Mouse (Mus musculus): ENCODE results near the gene Gm49378. TPM values are rescaled to one million over a fixed set of nuclear protein-coding genes. Genes with fewer than 3 reads are reported as not detected.

Gm49378 gene
- polyA plus RNA-seq, 2 experiments, result 2.0 to 2.9 TPM

- Histone ChIP-seq H3K9me3 (ENCODE audit: control insufficient read depth, low read length) (no peaks in the 10 kb centered on the region), H3K9ac (replicated peaks) (peak within 1 kb of the TSS; percentile 89), H3K36me3 (replicated peaks; ENCODE audit: control insufficient read depth, insufficient read depth, low read depth) (peaks cover 25% of the 10 kb centered on the region), H3K4me3 (ENCODE audit: insufficient read depth in 1 of 2, low read depth in 2 of 2, low read length in 2 of 2) (peak within 1 kb of the TSS; percentile 90 to 92), H3K27me3 (ENCODE audit: control insufficient read depth, insufficient read depth, low read length) (no peaks in the 10 kb centered on the region), H3K27ac (peak within 1 kb of the TSS; percentile 71), H3K4me1 (replicated peaks; ENCODE audit: control insufficient read depth in 2 of 2, insufficient read depth in 2 of 2, low read length in 1 of 2) (peaks cover 17 to 22% of the 10 kb centered on the region in 2 experiments), H3K4me2 (ENCODE audit: low read depth) (peak within 1 kb of the TSS; percentile 74)
- ATAC-seq (ENCODE audit: insufficient read depth) (peak; percentile 87), DNase-seq (ENCODE audit: low read depth in 3 of 3, low spot score in 3 of 3) (peak; percentile 62 to 73 (median 68))
- under 1% methylated on average over 89 of the region's 89 CpGs for WGBS (ENCODE audit: insufficient replicate concordance)
- TF ChIP-seq EP300 (IDR thresholded peaks at IDR 0.05; ENCODE audit: low read depth) (peak; percentile 63), CTCF (IDR thresholded peaks at IDR 0.05; ENCODE audit: low read depth) (0 out of 2 replicates have a peak, but pooled peaks have one; percentile 11)
These were observed 5.6 kb upstream of the Gm49378 start, which contains the start of gene Tm9sf1 for GRCm38 (mm10) chr14:55643060-55643907. Gene Tm9sf1, minus strand, starts transcription at chr14:55643806.

DNA sequence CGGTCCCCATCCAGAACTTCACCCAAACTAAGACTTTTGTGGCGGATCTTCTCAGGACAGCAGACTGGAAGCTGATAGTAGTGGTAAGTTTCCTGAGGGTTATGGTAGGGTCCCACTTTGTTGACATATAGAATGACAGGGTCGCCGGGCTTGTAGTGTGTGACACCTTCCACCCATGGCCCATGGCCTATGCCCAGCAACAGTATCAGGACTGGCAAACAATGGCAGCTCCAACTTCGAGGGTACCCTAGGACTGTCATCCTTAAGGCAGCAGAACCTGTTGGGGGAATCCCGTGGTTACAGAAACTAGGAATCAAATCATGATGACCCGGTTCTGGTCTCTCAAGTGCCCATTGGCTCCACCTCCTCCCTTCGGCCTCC lies 5.0 kb upstream of the Gm49378 start:
- ATAC-seq (ENCODE audit: insufficient read depth) (peak; percentile 29), DNase-seq (ENCODE audit: low read depth in 3 of 3, low spot score in 3 of 3) (no peak)
- H3K36me3 ChIP-seq (replicated peaks; ENCODE audit: control insufficient read depth, insufficient read depth, low read depth), result peaks cover 31% of the 10 kb centered on the region
- no peak for TF ChIP-seq CTCF (IDR thresholded peaks at IDR 0.05; ENCODE audit: low read depth)
- no peak for TF ChIP-seq EP300 (IDR thresholded peaks at IDR 0.05; ENCODE audit: low read depth)
- 14% methylated on average over 8 of the region's 8 CpGs for WGBS (ENCODE audit: insufficient replicate concordance)
- H3K9ac ChIP-seq (replicated peaks), result peak overlapping the region; percentile 89
- peak overlapping the region; percentile 71; the same call in 1 of the 2 replicates for H3K27ac ChIP-seq
- peak overlapping the region; percentile 74 for H3K4me2 ChIP-seq (ENCODE audit: low read depth)
- H3K4me1 ChIP-seq (replicated peaks; ENCODE audit: control insufficient read depth in 2 of 2, insufficient read depth in 2 of 2, low read length in 1 of 2), result peaks cover 17 to 22% of the 10 kb centered on the region in 2 experiments
- no peaks in the 10 kb centered on the region for H3K9me3 ChIP-seq (ENCODE audit: control insufficient read depth, low read length)
- H3K4me3 ChIP-seq (ENCODE audit: insufficient read depth in 1 of 2, low read depth in 2 of 2, low read length in 2 of 2), result peak overlapping the region; percentile 90 to 92
- no peaks in the 10 kb centered on the region for H3K27me3 ChIP-seq (ENCODE audit: control insufficient read depth, insufficient read depth, low read length)

GRCm38 (mm10) chr14:55641291-55641690 lies 3.6 kb upstream of the Gm49378 start:
- H3K4me3 ChIP-seq (ENCODE audit: insufficient read depth in 1 of 2, low read depth in 2 of 2, low read length in 2 of 2), result no peak overlapping the region
- no peaks in the 10 kb centered on the region for H3K27me3 ChIP-seq (ENCODE audit: control insufficient read depth, insufficient read depth, low read length)
- TF ChIP-seq EP300 (IDR thresholded peaks at IDR 0.05; ENCODE audit: low read depth), result no peak
- TF ChIP-seq CTCF (IDR thresholded peaks at IDR 0.05; ENCODE audit: low read depth), result no peak
- ATAC-seq (ENCODE audit: insufficient read depth) (no peak), DNase-seq (ENCODE audit: low read depth in 3 of 3, low spot score in 3 of 3) (no peak)
- no peak overlapping the region for H3K27ac ChIP-seq
- 82% methylated on average over 13 of the region's 13 CpGs for whole genome bisulfite sequencing (ENCODE audit: insufficient replicate concordance)
- no peaks in the 10 kb centered on the region for H3K9me3 ChIP-seq (ENCODE audit: control insufficient read depth, low read length)
- H3K36me3 ChIP-seq (replicated peaks; ENCODE audit: control insufficient read depth, insufficient read depth, low read depth), result peaks cover 40% of the 10 kb centered on the region
- peaks cover 17 to 22% of the 10 kb centered on the region in 2 experiments for H3K4me1 ChIP-seq (replicated peaks; ENCODE audit: control insufficient read depth in 2 of 2, insufficient read depth in 2 of 2, low read length in 1 of 2)
- H3K9ac ChIP-seq (replicated peaks), result no peak overlapping the region
- no peak overlapping the region; the same call in 1 of the 2 replicates for H3K4me2 ChIP-seq (ENCODE audit: low read depth)

- Histone ChIP-seq H3K4me2 (ENCODE audit: low read depth) (no peak overlapping the region), H3K36me3 (replicated peaks; ENCODE audit: control insufficient read depth, insufficient read depth, low read depth) (peaks cover 40% of the 10 kb centered on the region), H3K9me3 (ENCODE audit: control insufficient read depth, low read length) (no peaks in the 10 kb centered on the region), H3K9ac (replicated peaks) (no peak overlapping the region), H3K27me3 (ENCODE audit: control insufficient read depth, insufficient read depth, low read length) (no peaks in the 10 kb centered on the region), H3K27ac (no peak overlapping the region), H3K4me3 (ENCODE audit: insufficient read depth in 1 of 2, low read depth in 2 of 2, low read length in 2 of 2) (no peak overlapping the region), H3K4me1 (replicated peaks; ENCODE audit: control insufficient read depth in 2 of 2, insufficient read depth in 2 of 2, low read length in 1 of 2) (peaks cover 17 to 22% of the 10 kb centered on the region in 2 experiments)
- 90% methylated on average over 14 of the region's 14 CpGs for WGBS (ENCODE audit: insufficient replicate concordance)
- no peak for DNase-seq (ENCODE audit: low read depth in 3 of 3, low spot score in 3 of 3)
- TF ChIP-seq EP300 (IDR thresholded peaks at IDR 0.05; ENCODE audit: low read depth) (no peak), CTCF (IDR thresholded peaks at IDR 0.05; ENCODE audit: low read depth) (no peak)
- ATAC-seq (ENCODE audit: insufficient read depth), result no peak
These were observed 3.1 kb upstream of the Gm49378 start for GRCm38 (mm10) chr14:55640816-55641215.

DNA sequence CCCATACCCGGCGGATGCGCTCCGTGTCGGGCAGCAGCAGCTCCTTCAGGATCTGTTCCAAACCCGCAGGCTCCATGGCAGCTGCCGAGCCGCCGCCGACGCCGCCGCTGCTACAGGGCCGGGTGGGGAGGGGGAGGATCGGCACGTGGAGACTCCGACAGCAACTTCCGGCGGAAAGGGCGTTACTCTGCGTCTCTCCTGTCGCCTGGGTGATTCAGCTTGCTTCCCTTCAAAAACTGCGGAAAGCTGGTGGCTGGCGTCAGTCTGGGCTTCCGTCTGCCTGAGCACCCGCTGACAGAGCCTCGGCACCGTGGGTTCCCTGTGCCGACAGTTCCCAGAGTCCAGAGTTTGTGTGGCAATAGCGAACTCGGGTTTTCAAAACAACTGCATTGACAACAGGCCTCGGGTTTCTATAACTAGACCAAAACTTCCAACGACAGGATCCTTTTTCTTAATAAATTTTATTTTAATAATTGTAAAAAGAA lies 2.1 kb downstream of the Gm49378 start, which contains the start of gene Ipo4:
Ipo4 (minus strand) TSS at position 435 of the 485 bp plus-strand sequence.
- no peaks in the 10 kb centered on the region for H3K9me3 ChIP-seq (ENCODE audit: control insufficient read depth, low read length)
- H3K4me3 ChIP-seq (ENCODE audit: insufficient read depth in 1 of 2, low read depth in 2 of 2, low read length in 2 of 2), result peak within 1 kb of the TSS; percentile 59 to 60
- ATAC-seq (ENCODE audit: insufficient read depth) (peak; percentile 77), DNase-seq (ENCODE audit: low read depth in 3 of 3, low spot score in 3 of 3) (peak; percentile 70 to 71 (median 71))
- peaks cover 0 to 3% of the 10 kb centered on the region in 2 experiments; a peak in 1 of 4 replicates for H3K4me1 ChIP-seq (replicated peaks; ENCODE audit: control insufficient read depth in 2 of 2, insufficient read depth in 2 of 2, low read length in 1 of 2)
- H3K27ac ChIP-seq, result no peak within 1 kb of the TSS
- H3K9ac ChIP-seq (replicated peaks), result peak within 1 kb of the TSS; percentile 39
- no peaks in the 10 kb centered on the region for H3K27me3 ChIP-seq (ENCODE audit: control insufficient read depth, insufficient read depth, low read length)
- WGBS (ENCODE audit: insufficient replicate concordance), result 2% methylated on average over 33 of the region's 33 CpGs
- peak within 1 kb of the TSS; percentile 80 for H3K4me2 ChIP-seq (ENCODE audit: low read depth)
- peaks cover 40% of the 10 kb centered on the region for H3K36me3 ChIP-seq (replicated peaks; ENCODE audit: control insufficient read depth, insufficient read depth, low read depth)
- TF ChIP-seq EP300 (IDR thresholded peaks at IDR 0.05; ENCODE audit: low read depth) (no peak), CTCF (IDR thresholded peaks at IDR 0.05; ENCODE audit: low read depth) (no peak)
